Comparison of ENCODE assay signal across 8 mouse cellular contexts in the genomic region with DNA sequence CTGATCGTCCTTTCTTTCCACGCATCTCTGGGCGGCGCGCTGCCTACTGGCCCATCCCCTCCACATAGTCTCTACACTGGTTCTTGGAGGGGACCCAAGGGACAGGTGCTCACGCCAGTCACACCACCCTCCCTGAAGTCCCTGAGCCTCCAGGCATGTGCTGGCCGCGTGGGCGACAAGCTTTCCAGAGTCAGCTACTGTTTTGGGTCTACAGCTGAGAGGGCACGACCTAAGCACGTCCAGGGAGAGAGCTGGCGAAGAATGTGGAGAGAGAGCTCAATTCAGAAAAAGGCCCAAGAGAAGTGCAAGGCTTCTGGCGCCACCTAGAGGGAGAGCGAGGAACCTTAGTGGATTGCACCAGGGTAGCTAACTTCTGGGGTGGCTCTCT. TPM values are rescaled to one million over a fixed set of nuclear protein-coding genes. Genes with fewer than 3 reads are reported as not detected.
DNase-seq lines count a peak whose midpoint lies in the region; ATAC-seq and TF ChIP-seq lines count a peak whose summit lies in the region.

No protein-coding gene starts in this region.

- peak; percentile 47 for ATAC-seq in embryonic facial prominence, embryonic 12.5 days (ENCODE audit: insufficient number of reproducible peaks, insufficient read depth, low FRiP score, low TSS enrichment)
- peak; percentile 48 for ATAC-seq in limb, embryonic 11.5 days (ENCODE audit: insufficient number of reproducible peaks, low FRiP score, low TSS enrichment, low read depth)
- peak; percentile 71 for ATAC-seq in midbrain, embryonic 13.5 days

- peak overlapping the region; percentile 90 for H3K27ac ChIP-seq in embryonic facial prominence, embryonic 12.5 days
- peak overlapping the region; percentile 97 for H3K27ac ChIP-seq in heart, adult 2 months
- H3K27ac ChIP-seq in kidney, adult 2 months (ENCODE audit: insufficient read depth, low read depth, low read length): peak overlapping the region; percentile 9; the same call in 1 of the 2 replicates
- peak overlapping the region; percentile 95 for H3K27ac ChIP-seq in limb, embryonic 11.5 days (replicated peaks; ENCODE audit: low read depth, low read length)
- H3K27ac ChIP-seq in midbrain, embryonic 13.5 days: peak overlapping the region; percentile 49

- H3K79me2 ChIP-seq in heart, adult 2 months (replicated peaks; ENCODE audit: control insufficient read depth, insufficient read depth, low read length): no peaks in the 10 kb centered on the region

- peaks cover 22% of the 10 kb centered on the region for H3K36me3 ChIP-seq in embryonic facial prominence, embryonic 12.5 days
- H3K36me3 ChIP-seq in heart, adult 2 months (ENCODE audit: control insufficient read depth, insufficient read depth, low read length): peaks cover 4% of the 10 kb centered on the region; the same call in 1 of the 2 replicates
- H3K36me3 ChIP-seq in kidney, adult 2 months (ENCODE audit: control insufficient read depth, insufficient read depth, low read length): no peaks in the 10 kb centered on the region
- H3K36me3 ChIP-seq in limb, embryonic 11.5 days (ENCODE audit: control insufficient read depth, insufficient read depth, low read length): peaks cover 7% of the 10 kb centered on the region; the same call in 1 of the 2 replicates
- H3K36me3 ChIP-seq in midbrain, embryonic 13.5 days: no peaks in the 10 kb centered on the region

- intact Hi-C loops in heart, adult 2 months (cut with DNase I): loop anchor here (1.0 kb wide), 2 partner anchors 14 to 68 kb away; no protein-coding TSS in a partner anchor

- no peaks in the 10 kb centered on the region for H3K27me3 ChIP-seq in embryonic facial prominence, embryonic 12.5 days
- H3K27me3 ChIP-seq in heart, adult 2 months (ENCODE audit: control insufficient read depth, insufficient read depth, low read length): no peaks in the 10 kb centered on the region
- H3K27me3 ChIP-seq in kidney, adult 2 months (replicated peaks; ENCODE audit: control insufficient read depth, insufficient read depth, low read length): no peaks in the 10 kb centered on the region
- no peaks in the 10 kb centered on the region for H3K27me3 ChIP-seq in limb, embryonic 11.5 days (ENCODE audit: control insufficient read depth, insufficient read depth, low read length)
- H3K27me3 ChIP-seq in midbrain, embryonic 13.5 days: 0 out of 2 replicates have a peak, but pooled peaks cover 18% of the 10 kb centered on the region

- no peaks in the 10 kb centered on the region for H3K9me3 ChIP-seq in embryonic facial prominence, embryonic 12.5 days
- H3K9me3 ChIP-seq in limb, embryonic 11.5 days (ENCODE audit: control insufficient read depth, low read length): no peaks in the 10 kb centered on the region
- no peaks in the 10 kb centered on the region for H3K9me3 ChIP-seq in midbrain, embryonic 13.5 days

- peak overlapping the region; percentile 55 for H3K4me2 ChIP-seq in embryonic facial prominence, embryonic 12.5 days (replicated peaks)
- H3K4me2 ChIP-seq in limb, embryonic 11.5 days (ENCODE audit: low read depth, severe bottlenecking): peak overlapping the region; percentile 82
- H3K4me2 ChIP-seq in midbrain, embryonic 13.5 days (replicated peaks): peak overlapping the region; percentile 59

- peak overlapping the region; percentile 45 for H3K4me3 ChIP-seq in embryonic facial prominence, embryonic 12.5 days
- peak overlapping the region; percentile 48 for H3K4me3 ChIP-seq in heart, adult 2 months
- peak overlapping the region; percentile 5; the same call in 1 of the 2 replicates for H3K4me3 ChIP-seq in kidney, adult 2 months (ENCODE audit: insufficient read depth, low read depth, low read length)
- H3K4me3 ChIP-seq in limb, embryonic 11.5 days (ENCODE audit: low read depth, low read length): peak overlapping the region; percentile 53
- H3K4me3 ChIP-seq in midbrain, embryonic 13.5 days (replicated peaks): peak overlapping the region; percentile 44

- TF ChIP-seq POLR2A in heart, adult 2 months (IDR thresholded peaks at IDR 0.05; ENCODE audit: insufficient read depth, low read depth, low read length): no peak
- TF ChIP-seq POLR2A in kidney, adult 2 months (IDR thresholded peaks at IDR 0.05; ENCODE audit: low read depth, low read length): no peak

- DNase-seq in 3T3-L1 (ENCODE audit: low read depth, low spot score): peak; percentile 76
- DNase-seq in adrenal gland, postnatal 25 days: peak; percentile 83
- peak; percentile 88 to 89 for DNase-seq in heart, adult 2 months
- DNase-seq in kidney, adult 2 months: peak; percentile 93
- peak; percentile 98 for DNase-seq in limb, embryonic 11.5 days (ENCODE audit: low spot score)
- peak; percentile 67 to 85 for DNase-seq in spleen, adult 18-20 months

- peak; percentile 95 for TF ChIP-seq EP300 in heart, adult 2 months (IDR thresholded peaks at IDR 0.05; ENCODE audit: insufficient read depth, low read depth, low read length)

- WGBS in embryonic facial prominence, embryonic 12.5 days: 0% methylated on average over 14 of the region's 14 CpGs
- under 1% methylated on average over 14 of the region's 14 CpGs for WGBS in heart, adult 2 months
- under 1% methylated on average over 14 of the region's 14 CpGs for WGBS in kidney, adult 2 months
- WGBS in limb, embryonic 11.5 days: 0% methylated on average over 14 of the region's 14 CpGs
- WGBS in midbrain, embryonic 13.5 days: under 1% methylated on average over 14 of the region's 14 CpGs

- peak; percentile 97; the same call in 1 of the 2 replicates for TF ChIP-seq CTCF in heart, adult 2 months (IDR thresholded peaks at IDR 0.05)
- TF ChIP-seq CTCF in kidney, adult 2 months (conservative IDR thresholded peaks at IDR 0.05; ENCODE audit: insufficient read depth, insufficient read length, low read depth, low read length): peak; percentile 97; the same call in 1 of the 2 replicates

- H3K4me1 ChIP-seq in embryonic facial prominence, embryonic 12.5 days: peaks cover 14% of the 10 kb centered on the region
- no peaks in the 10 kb centered on the region; the same call in 1 of the 2 replicates for H3K4me1 ChIP-seq in heart, adult 2 months (ENCODE audit: control insufficient read depth, insufficient read depth, low read length)
- 0 out of 2 replicates have a peak, but pooled peaks cover 4% of the 10 kb centered on the region for H3K4me1 ChIP-seq in kidney, adult 2 months (ENCODE audit: control insufficient read depth, insufficient read depth, low read length)
- peaks cover 7% of the 10 kb centered on the region; the same call in 1 of the 2 replicates for H3K4me1 ChIP-seq in limb, embryonic 11.5 days (ENCODE audit: control insufficient read depth, insufficient read depth, low read length)
- H3K4me1 ChIP-seq in midbrain, embryonic 13.5 days (replicated peaks): peaks cover 16% of the 10 kb centered on the region

- H3K9ac ChIP-seq in embryonic facial prominence, embryonic 12.5 days: peak overlapping the region; percentile 65
- H3K9ac ChIP-seq in heart, adult 2 months (ENCODE audit: low read depth, low read length): peak overlapping the region; percentile 13
- H3K9ac ChIP-seq in limb, embryonic 11.5 days (ENCODE audit: low read length): peak overlapping the region; percentile 85
- no peak overlapping the region; the same call in 1 of the 2 replicates for H3K9ac ChIP-seq in midbrain, embryonic 13.5 days (replicated peaks)

RNA-seq across cellular contexts. Expression of a gene that starts 0.8 kb away (rescaled TPM):
- 42.6 and 48.6 TPM in 2 replicates for total RNA-seq in adrenal gland, postnatal 25 days (2021)
- 34.2 and 36.1 TPM in 2 replicates for polyA plus RNA-seq in embryonic facial prominence, embryonic 12.5 days (2016; fragmentation: Nextera tagmentation; extraction: Ambion mirVana)
- total RNA-seq in heart, adult 2 months (2021): 100 to 1,000 TPM; 363 to 456 TPM
- 516 and 737 TPM in 2 replicates for polyA plus RNA-seq in heart, adult 2 months (2012; rRNA removed)
- 74.2 and 78.6 TPM in 2 replicates for polyA plus RNA-seq in kidney, adult 2 months (2012; rRNA removed)
- polyA plus RNA-seq in limb, embryonic 11.5 days (2014; fragmentation: Nextera tagmentation; extraction: Ambion mirVana): 21.0 and 22.7 TPM in 2 replicates
- 4.3 and 4.4 TPM in 2 replicates for polyA plus RNA-seq in midbrain, embryonic 13.5 days (2015; fragmentation: Nextera tagmentation; extraction: Ambion mirVana)

RNA-seq across cellular contexts. Expression of a gene that starts 13.2 kb away (rescaled TPM):
- total RNA-seq in adrenal gland, postnatal 25 days (2021): 14.1 and 14.8 TPM in 2 replicates
- 10.7 and 11.4 TPM in 2 replicates for polyA plus RNA-seq in embryonic facial prominence, embryonic 12.5 days (2016; fragmentation: Nextera tagmentation; extraction: Ambion mirVana)
- 10 to 100 TPM; 16.7 to 22.6 TPM for total RNA-seq in heart, adult 2 months (2021)
- 64.2 and 66.2 TPM in 2 replicates for polyA plus RNA-seq in heart, adult 2 months (2012; rRNA removed)
- 60.5 and 71.7 TPM in 2 replicates for polyA plus RNA-seq in kidney, adult 2 months (2012; rRNA removed)
- 11.2 and 11.3 TPM in 2 replicates for polyA plus RNA-seq in limb, embryonic 11.5 days (2014; fragmentation: Nextera tagmentation; extraction: Ambion mirVana)
- 3.9 and 4.2 TPM in 2 replicates for polyA plus RNA-seq in midbrain, embryonic 13.5 days (2015; fragmentation: Nextera tagmentation; extraction: Ambion mirVana)

RNA-seq across cellular contexts. Expression of a gene that starts 15.8 kb away (rescaled TPM):
- total RNA-seq in adrenal gland, postnatal 25 days (2021): 0.52 TPM in 1 of 2 replicates, not detected in the other
- polyA plus RNA-seq in embryonic facial prominence, embryonic 12.5 days (2016; fragmentation: Nextera tagmentation; extraction: Ambion mirVana): 29.6 and 32.2 TPM in 2 replicates
- not detected for total RNA-seq in heart, adult 2 months (2021)
- polyA plus RNA-seq in heart, adult 2 months (2012; rRNA removed): 0.50 and 3.5 TPM in 2 replicates
- polyA plus RNA-seq in kidney, adult 2 months (2012; rRNA removed): 39.2 and 40.0 TPM in 2 replicates
- 12.7 and 13.2 TPM in 2 replicates for polyA plus RNA-seq in limb, embryonic 11.5 days (2014; fragmentation: Nextera tagmentation; extraction: Ambion mirVana)
- 0.32 and 1.1 TPM in 2 replicates for polyA plus RNA-seq in midbrain, embryonic 13.5 days (2015; fragmentation: Nextera tagmentation; extraction: Ambion mirVana)

RNA-seq across cellular contexts. Expression of a gene that starts 27.0 kb away (rescaled TPM):
- 542 and 558 TPM in 2 replicates for total RNA-seq in adrenal gland, postnatal 25 days (2021)
- polyA plus RNA-seq in embryonic facial prominence, embryonic 12.5 days (2016; fragmentation: Nextera tagmentation; extraction: Ambion mirVana): 1,661 and 1,669 TPM in 2 replicates
- 100 to 1,000 TPM; 397 to 444 TPM for total RNA-seq in heart, adult 2 months (2021)
- polyA plus RNA-seq in heart, adult 2 months (2012; rRNA removed): 360 and 540 TPM in 2 replicates
- 465 and 575 TPM in 2 replicates for polyA plus RNA-seq in kidney, adult 2 months (2012; rRNA removed)
- polyA plus RNA-seq in limb, embryonic 11.5 days (2014; fragmentation: Nextera tagmentation; extraction: Ambion mirVana): 2,284 and 2,370 TPM in 2 replicates
- 1,160 and 1,188 TPM in 2 replicates for polyA plus RNA-seq in midbrain, embryonic 13.5 days (2015; fragmentation: Nextera tagmentation; extraction: Ambion mirVana)

RNA-seq across cellular contexts. Expression of a gene that starts 32.2 kb away (rescaled TPM):
- total RNA-seq in adrenal gland, postnatal 25 days (2021): 123 and 141 TPM in 2 replicates
- 32.4 and 32.8 TPM in 2 replicates for polyA plus RNA-seq in embryonic facial prominence, embryonic 12.5 days (2016; fragmentation: Nextera tagmentation; extraction: Ambion mirVana)
- total RNA-seq in heart, adult 2 months (2021): 100 to 1,000 TPM; 143 to 144 TPM
- polyA plus RNA-seq in heart, adult 2 months (2012; rRNA removed): 138 and 190 TPM in 2 replicates
- polyA plus RNA-seq in kidney, adult 2 months (2012; rRNA removed): 84.4 and 104 TPM in 2 replicates
- 22.8 and 27.6 TPM in 2 replicates for polyA plus RNA-seq in limb, embryonic 11.5 days (2014; fragmentation: Nextera tagmentation; extraction: Ambion mirVana)
- polyA plus RNA-seq in midbrain, embryonic 13.5 days (2015; fragmentation: Nextera tagmentation; extraction: Ambion mirVana): 22.9 and 23.8 TPM in 2 replicates

Comparison
In these comparisons a context has a peak if more than half of its experiments do, and no peak if none do; other contexts are left out.
1. Peak in every context shown above with its lines: DNase-seq, ATAC-seq, H3K4me3 ChIP-seq and H3K27ac ChIP-seq.
2. H3K27ac ChIP-seq: peak in every context shown above with its lines; median percentile 97 in heart, adult 2 months; 95 in limb, embryonic 11.5 days; 90 in embryonic facial prominence, embryonic 12.5 days; 49 in midbrain, embryonic 13.5 days; 9 in kidney, adult 2 months.